Mouse (Mus musculus) WW6 (cell line): ENCODE data around the gene Far2.
A peak's percentile ranks its signal among the peaks of the same experiment; 100 is the strongest.
"Not testable (repeated sequence)": the region's sequence is repeated elsewhere in the genome, so short reads cannot be mapped to it uniquely, and the experiment has no call there.

Source experiments
- DNase-seq: peaks from one replicate; pipeline ENCODE4 v3.0.0-alpha.2; 2013; ENCODE audit warnings: low read depth, low spot score

Far2 gene

GRCm38 (mm10) chr6:148116907-148117306, 69.8 kb downstream of the Far2 start:
- no peak for DNase-seq

GRCm38 (mm10) chr6:148117696-148118095, 70.6 kb downstream of the Far2 start:
- DNase-seq = no peak

GRCm38 (mm10) chr6:148120703-148121102, 73.6 kb downstream of the Far2 start:
- no peak for DNase-seq

DNA sequence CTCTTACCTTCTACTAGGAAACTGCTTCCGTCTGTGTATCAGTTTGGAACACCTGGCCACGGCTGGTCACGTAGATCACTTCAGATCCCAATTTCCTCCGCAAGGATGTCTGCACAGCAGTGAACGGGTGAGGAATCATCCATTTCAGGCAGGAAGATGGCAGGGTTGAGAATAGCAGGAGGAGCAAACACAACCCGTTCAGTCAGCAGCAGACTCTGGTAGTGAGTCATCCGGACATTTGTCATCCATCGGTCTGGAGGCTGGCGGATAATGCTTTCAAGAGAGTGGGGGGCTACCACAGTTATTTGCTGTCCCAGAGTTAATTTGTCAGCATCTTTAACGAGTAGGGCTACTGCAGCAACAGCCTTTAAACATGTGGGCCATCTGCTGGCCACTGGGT, 79.8 kb downstream of the Far2 start:
- DNase-seq = not testable (repeated sequence)

DNA sequence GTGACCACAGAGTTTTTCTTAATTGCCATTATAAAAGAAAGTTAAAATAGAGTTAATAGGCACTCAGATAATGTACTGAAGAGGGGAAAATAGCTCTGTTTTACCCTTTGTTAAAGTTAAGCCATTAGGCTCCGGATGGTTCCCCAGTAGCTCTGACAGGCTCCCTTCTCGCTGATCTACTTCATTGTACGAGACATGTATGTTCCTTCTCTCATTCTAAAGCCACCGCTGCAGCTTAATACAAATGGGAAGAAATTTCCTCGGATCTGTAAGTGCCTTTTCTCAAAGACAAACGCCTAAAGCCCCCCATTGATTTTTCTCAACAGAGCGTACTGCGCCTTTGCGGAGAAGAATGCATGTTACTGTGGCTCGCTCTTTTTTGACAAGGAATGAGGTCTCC, 85.3 kb downstream of the Far2 start:
- DNase-seq = no peak

DNA sequence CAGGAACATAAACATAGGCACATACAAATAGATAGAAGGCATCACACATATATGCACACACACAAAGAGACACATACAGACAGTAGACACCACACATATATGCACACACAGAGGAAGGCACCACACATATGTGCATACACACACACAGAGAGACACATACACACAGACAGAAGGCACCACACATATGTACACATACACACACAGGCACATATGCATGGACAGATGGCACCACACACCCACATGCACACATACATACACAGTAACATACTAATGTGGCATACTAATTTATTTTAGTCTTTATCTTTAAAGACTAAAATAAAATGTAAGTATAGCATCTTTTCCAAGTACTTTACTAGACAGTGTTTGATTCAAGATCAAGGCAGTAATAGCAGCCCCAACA, 86.5 kb downstream of the Far2 start:
- no peak for DNase-seq

DNA sequence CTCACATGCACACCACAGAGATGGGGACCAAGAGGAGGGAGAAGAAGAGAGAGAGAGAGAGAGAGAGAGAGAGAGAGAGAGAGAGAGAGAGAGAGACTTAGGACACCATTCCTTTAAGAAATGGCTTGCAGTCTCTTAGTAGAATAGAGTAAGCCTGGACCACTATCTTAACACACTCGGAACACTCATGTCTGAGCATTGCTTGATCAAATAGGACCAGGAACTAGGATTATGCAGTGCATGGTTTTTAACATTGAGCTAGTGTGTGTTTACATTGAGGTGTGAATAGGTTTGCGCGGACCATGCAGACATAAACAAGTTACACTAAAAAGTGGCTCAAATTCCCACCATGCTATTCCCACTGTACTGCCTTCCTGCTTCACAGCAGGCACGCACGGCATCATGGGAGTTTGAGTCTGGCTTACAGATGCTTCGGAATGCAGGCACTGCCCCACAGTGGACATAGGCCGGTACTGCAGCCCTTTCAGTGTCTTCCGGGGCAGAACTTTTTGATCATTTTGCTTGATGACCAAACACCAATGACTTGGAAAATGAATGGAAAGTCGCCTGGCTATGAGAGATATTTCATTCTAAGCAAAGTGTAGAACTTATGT, 88.8 kb downstream of the Far2 start:
- peak; percentile 52 for DNase-seq

DNA sequence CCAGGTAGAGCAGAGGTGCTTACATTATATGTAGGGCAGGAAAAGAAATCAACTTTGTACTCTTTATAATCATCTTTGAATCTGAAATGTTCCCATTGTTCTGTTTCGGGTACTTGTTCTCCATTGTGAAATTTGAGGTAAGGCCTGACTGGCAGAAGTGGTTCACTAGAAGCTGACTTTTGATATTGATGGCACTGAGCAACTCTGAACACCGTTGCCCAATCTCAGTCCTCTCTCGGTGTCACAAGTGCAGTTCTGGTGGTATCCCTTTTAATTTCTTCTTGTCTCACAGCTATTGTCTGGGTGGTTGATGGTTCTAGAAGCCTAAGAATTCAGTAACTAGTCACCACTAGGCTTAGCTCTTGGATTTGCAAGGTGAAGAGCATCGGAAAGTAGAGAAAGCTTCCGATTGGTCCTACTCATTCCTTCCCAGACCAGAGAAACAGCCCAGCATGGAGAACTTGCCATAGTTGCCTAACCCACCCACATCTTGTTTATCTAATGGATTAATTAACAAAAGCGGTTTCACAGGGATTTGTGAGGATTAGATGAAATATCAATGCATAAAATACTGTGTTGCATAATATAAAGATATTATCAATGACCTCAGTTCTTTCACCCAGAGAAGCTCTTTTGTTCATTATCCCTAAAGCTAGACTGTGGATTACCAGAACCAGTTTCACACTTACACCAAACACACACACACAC, 92.4 kb downstream of the Far2 start:
- DNase-seq = no peak

DNA sequence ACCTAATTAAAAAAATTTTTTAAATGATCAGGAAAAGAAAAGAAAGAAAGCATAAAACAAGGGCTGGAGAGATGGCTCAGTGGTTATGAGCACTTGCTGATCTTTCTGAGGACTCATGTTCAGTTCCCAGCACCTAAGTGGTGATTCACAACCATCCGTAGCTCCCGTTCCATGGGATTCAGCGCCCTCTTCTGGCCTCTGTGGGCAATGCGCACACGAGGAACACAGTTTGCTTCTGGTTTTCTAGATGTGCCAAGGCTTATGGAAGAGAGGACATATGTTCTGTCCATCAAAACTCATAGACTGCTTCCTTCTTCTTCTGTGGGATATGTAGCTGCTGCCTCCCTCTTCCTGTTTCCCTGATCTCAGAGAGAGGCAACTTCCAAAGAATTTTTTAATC, 94.8 kb downstream of the Far2 start:
- DNase-seq = no peak

DNA sequence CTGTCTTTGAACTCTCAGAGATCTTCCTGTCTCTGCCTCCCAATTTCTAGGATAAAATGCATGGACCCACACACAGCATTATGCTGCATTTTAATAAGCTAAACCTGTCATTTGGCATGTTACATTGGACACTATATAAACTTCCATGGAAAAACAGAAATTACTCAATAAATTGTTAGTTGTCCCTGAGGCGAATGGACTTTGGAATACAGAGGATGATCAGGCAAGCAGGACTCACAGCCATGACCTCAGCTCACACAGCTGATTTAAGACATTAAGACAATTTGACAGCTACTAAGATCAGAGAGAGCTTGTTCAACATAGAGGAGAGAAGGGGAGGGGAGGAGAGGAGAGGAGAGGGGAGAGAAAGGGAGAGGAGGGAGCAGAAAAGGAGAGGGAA, 95.4 kb downstream of the Far2 start:
- no peak for DNase-seq

- peak; percentile 14 for DNase-seq
Measured at GRCm38 (mm10) chr6:148152305-148152704, 105.2 kb downstream of the Far2 start.

DNA sequence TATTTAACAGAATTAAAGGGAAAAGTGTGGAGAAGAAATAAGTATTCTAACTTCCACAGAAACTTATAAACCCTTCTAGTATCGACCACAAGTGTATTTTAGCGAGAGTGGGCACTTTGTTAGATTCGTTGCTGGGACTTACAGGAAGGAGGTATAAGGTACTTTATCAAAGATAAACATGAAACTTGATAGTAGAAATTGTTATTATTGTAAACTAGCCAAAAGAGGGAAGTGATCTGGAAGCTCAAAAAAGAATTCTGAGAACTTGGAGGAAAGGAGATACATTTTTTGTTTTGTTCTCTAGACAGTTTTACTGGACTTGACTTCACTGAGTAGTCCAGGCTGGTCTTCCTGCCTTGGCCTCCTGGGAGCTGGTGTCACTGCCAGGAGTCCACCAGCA, 125.8 kb downstream of the Far2 start:
- no peak for DNase-seq

DNA sequence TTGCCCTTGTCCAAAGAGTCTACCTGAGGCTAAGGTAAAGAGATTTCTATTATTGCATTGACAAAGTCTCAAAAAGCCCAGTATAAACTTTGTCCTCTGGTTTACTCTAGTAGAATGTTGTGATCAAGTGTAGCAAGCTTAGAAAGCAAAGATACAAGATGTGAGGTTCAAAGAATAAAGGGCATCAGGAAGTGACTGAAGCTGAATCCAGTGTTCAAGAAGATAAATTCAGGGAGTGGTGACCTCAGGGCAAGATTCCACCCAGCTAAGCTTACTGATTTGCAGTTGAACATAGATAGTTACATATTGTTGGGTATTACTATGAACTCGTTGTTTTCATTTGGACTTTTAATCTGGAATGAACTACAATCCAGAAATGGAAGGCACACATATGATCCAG, 138.6 kb downstream of the Far2 start:
- DNase-seq = no peak

DNA sequence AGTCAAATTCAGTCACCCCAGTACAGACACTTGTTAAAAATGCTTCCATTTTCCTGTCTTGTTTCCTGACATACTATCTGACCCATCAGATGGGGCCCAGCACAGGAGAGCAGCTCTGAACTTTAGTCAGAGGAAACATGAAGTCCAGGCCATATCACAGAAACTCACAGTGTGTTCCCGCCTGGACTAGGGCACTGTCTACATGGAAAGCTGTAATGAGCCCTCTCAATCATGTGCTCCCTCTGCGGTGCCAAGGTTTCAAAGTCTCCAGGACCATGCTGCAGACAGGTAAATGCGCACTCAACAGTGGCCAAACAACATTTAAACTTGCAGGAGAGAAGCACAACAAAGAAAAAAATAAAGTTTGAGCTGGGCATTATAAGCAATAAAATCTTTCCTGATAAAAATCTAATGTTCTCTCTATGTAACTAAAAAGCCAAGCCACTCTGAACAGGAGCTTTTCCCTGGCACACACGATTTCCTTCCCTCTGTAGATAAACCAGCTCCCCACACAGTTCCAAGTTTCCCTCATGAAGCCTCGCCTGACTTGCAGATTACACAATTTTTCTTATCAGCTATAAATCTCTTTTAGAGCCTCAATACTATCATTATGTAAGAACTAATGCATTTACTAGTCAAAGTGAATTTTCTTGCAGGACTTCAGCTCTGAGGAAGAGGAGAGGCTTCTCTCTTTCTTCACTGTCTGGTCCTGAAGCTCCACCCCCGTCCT, 147.1 kb downstream of the Far2 start:
- no peak for DNase-seq

DNA sequence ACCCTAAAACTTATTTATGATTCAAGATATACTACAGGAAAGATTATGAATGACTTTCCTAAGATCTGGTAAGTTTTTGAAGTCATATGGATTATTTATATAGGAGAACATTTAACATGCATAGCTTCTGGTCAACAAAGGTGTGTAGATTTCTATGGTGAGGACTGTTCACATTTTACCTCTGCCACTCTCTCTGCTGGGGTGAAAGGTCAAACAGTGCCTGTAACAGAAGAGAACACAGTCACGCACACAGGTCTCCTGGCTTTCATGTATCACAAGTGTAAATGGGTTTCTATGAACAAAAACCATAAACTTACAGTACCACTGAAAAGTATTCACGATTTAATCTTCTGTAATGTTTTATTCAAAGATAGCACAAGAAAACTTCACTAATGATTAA, 152.1 kb downstream of the Far2 start:
- no peak for DNase-seq

DNA sequence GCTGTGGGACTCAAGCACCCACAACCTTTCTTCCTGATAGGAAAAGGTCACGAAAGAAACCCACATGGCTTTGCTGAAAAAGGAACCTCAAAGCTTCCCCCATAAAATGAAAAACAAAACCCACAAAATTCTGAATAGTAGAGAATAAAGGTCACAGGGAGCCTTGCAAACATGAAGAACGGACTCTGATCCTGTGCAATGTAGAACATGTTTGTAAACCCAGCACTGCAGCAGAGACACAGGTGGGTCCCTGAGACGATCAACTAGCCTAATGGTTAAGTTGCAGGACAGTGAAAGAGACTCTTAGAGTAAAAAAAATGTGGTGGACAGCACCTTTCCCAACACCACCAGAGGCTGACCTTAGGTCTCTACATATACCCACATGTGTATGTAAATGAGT, 152.7 kb downstream of the Far2 start:
- no peak for DNase-seq

DNA sequence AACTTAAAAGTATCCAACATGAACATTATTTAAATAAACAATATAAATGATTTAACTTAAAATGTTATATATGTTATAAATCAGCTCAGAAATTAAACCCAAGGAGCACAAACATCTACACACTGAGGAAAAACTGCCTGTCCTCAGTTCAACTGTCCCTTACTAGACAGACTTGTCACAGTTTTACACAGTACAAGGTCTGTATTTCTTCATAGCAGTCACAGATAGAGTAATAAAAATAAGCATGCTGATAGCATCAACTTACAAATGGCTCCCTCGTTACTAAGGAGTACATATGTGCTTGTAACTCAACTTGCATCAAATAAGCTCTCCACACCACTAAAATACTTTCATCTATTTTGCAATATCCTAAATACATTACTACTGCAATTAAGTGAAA, 158.1 kb downstream of the Far2 start:
- DNase-seq = no peak

GRCm38 (mm10) chr6:148207522-148207921, 160.5 kb downstream of the Far2 start:
- no peak for DNase-seq

GRCm38 (mm10) chr6:148211391-148211876, 164.4 kb downstream of the Far2 start:
- peak; percentile 33 for DNase-seq

DNA sequence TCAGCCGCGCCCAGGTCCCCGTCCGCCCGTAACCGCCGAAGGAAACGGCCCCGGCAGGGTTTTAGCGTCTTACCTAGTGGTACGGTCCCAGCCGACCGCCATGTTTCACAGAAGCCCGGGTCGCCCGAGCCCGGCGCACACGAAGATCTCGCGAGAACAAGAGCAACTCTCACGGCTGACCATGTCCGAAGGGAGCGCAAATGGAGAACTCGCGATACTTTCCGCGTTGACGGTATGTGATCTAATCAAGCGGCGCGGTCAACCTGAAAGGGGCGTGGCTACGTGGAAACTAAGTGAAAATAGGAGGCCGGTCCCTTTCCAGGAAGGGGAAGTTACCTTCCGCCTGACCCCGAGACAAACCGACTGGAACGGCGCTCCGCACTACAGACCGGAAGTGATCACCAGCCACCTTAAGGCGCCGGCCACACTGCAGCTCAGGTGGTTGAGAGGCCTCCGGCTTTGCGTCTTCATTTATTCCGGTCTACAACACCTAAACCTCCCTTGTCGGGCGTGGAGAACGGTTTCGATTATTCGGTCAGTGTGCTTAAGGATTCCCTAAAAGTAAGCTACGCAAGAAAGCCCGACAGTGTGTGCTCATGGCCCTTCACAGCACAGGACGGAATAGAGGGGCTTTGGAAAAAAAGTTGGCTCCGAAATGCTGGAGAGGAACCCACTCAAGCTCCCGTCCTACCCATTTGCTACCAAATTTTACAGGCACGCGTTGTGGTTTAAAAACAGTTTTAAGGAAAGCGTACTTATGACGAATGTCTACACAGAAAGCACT, 165.0 kb downstream of the Far2 start, which contains the start of gene Ergic2:
TSS of gene Ergic2 (minus strand) at position 478 of the 784 bp plus-strand sequence.
- DNase-seq = peak; percentile 97

GRCm38 (mm10) chr6:148214765-148215164, 167.7 kb downstream of the Far2 start:
- DNase-seq = peak; percentile 33

- DNase-seq = no peak
Measured at GRCm38 (mm10) chr6:148216752-148217151, 169.7 kb downstream of the Far2 start.
